Mouse (Mus musculus): ENCODE data around the gene Gpr33. TPM values are rescaled to one million over a fixed set of nuclear protein-coding genes. Genes with fewer than 3 reads are reported as not detected.

Gene Gpr33
- total RNA-seq, 2 experiments from 2014 or later = not detected

DNA sequence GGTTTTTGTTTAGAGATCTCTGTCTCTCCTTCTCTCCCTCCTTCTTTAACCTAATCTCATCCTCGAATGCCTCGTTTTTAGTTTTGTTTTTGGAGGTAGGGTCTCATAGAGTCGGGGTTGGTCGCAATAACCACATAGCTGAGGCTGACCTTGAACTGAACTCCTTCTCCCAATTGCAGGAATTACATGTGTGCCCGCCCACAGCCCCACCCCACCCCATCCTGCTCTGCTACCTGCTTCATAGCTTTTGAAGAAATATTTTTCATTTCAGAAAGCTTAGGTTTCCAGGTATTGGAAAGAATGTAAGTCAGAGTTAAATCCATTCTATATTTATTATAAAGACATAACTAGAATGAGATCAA lies 21.2 kb downstream of the Gpr33 start:
- H3K4me3 ChIP-seq = peak overlapping the region; percentile 85
- intact Hi-C loops (cut with DNase I) = loop anchor here (5.0 to 10.0 kb wide), 2 partner anchors 62 to 886 kb away; no protein-coding TSS in a partner anchor
- peak overlapping the region; percentile 92 for H3K27ac ChIP-seq
- DNase-seq = no peak
- TF ChIP-seq CTCF (IDR thresholded peaks at IDR 0.05) = no peak

- Histone ChIP-seq H3K27ac (peak within 1 kb of the TSS; percentile 92), H3K4me3 (peak within 1 kb of the TSS; percentile 85)
- no peak for TF ChIP-seq CTCF (IDR thresholded peaks at IDR 0.05)
- intact Hi-C loops (cut with DNase I) = loop anchor here (5.0 to 10.0 kb wide), 2 partner anchors 61 to 886 kb away; no protein-coding TSS in a partner anchor
- DNase-seq = peak; percentile 94
Measured at GRCm38 (mm10) chr12:52005877-52006632, 21.8 kb downstream of the Gpr33 start, which contains the start of gene Dtd2. Dtd2 (minus strand) TSS chr12:52006501.

GRCm38 (mm10) chr12:52002746-52003145 lies 25.1 kb downstream of the Gpr33 start:
- no peak for TF ChIP-seq CTCF (IDR thresholded peaks at IDR 0.05)
- intact Hi-C loops (cut with DNase I) = loop anchor here (10.0 kb wide), 1 partner anchor 58 kb away; no protein-coding TSS in a partner anchor
- H3K27ac ChIP-seq = no peak overlapping the region
- H3K4me3 ChIP-seq = no peak overlapping the region
- no peak for DNase-seq

DNA sequence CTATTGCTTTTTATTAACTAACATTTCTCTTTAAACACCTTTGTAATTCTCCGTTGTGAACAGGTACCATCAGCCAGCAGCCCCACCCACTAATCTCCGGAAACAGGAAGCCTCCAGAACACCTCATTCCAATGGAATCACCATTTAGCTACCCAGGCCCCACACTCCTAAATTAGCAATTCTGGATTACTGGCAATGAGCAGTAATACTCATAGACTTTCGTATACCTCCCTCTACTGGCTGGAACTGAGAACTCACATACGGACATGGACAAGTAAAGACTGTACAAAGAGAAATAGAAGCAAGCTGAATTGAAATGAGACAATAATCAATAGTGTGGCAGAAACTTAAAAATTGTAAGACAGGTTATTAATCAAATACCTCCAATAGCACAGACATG lies 26.3 kb downstream of the Gpr33 start:
- H3K27ac ChIP-seq = peak overlapping the region; percentile 50
- no peak overlapping the region for H3K4me3 ChIP-seq
- peak; percentile 35 for DNase-seq
- TF ChIP-seq CTCF (IDR thresholded peaks at IDR 0.05) = peak; percentile 87
- intact Hi-C loops (cut with DNase I) = loop anchor here (2.0 to 10.0 kb wide), 2 partner anchors 31 to 57 kb away; partner anchors contain the start of gene Heatr5a

- no peak for DNase-seq
- no peak overlapping the region for H3K27ac ChIP-seq
- TF ChIP-seq CTCF (IDR thresholded peaks at IDR 0.05) = no peak
- H3K4me3 ChIP-seq = no peak overlapping the region
- intact Hi-C loops (cut with DNase I) = loop anchor here (10.0 kb wide), 1 partner anchor 194 kb away; no protein-coding TSS in a partner anchor
Measured at GRCm38 (mm10) chr12:51998366-51998932, 29.4 kb downstream of the Gpr33 start.

DNA sequence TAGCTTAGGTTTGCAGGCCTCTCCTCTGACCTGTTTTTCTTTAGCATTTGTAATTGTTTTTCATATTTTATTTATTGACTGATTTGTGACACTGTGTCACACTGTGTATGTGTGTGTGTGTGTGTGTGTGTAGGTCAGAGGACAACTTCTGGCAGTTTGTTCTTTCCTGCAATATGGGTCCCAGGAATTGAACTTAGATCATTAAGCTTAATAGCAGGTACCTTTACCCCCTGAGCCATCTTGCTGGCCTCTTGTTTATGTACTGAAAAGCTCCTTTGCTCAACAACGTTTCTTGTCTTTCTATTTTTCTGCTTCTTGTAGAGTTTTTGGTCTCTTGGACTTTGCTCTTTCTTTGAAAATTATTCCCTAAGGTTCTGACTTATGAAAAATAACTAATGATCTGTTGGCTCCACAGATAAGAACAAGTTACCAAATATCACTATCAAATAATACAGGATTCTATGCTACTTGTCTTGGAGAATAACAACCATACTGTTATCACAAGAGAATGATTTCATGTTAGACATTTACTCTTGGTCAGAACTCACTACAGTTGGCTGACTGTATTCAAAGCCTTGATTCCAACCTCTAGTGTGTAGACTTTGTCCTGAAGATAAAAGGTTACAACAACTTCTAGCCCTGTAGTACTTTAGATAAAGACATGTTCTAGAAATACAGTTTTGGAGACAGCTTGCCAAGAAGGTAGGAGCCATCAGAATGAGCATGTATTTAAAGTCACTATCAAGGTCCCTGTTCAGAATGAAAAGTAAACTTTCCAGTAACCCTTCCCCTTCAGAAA lies 31.9 kb downstream of the Gpr33 start:
- TF ChIP-seq CTCF (IDR thresholded peaks at IDR 0.05) = no peak
- intact Hi-C loops (cut with DNase I) = loop anchor here (10.0 kb wide), 1 partner anchor 191 kb away; no protein-coding TSS in a partner anchor
- DNase-seq = no peak
- Histone ChIP-seq H3K4me3 (no peak overlapping the region), H3K27ac (no peak overlapping the region)

DNA sequence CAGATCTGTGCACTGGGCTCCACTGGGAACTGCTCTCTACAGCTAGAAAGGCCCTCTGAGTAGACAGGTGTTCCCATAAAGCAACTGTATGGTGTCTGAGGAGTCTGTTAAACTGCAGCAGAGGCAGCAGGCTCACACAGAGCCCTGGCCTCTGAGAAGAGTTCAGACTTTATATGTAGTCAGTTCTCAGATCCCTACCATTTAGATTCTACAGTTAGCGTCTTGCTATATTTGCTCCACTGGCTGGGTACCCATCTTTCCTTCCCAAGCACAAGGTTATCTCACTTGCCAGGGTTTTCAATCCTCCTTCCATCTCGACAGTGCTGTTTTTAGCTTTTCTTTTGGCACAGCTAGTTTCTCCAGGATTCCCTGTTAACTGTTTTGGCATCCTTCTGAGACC lies 37.2 kb downstream of the Gpr33 start:
- H3K4me3 ChIP-seq = peak overlapping the region; percentile 9; the same call in 1 of the 2 replicates
- intact Hi-C loops (cut with DNase I) = loop anchor here (10.0 kb wide), 1 partner anchor 186 kb away; no protein-coding TSS in a partner anchor
- TF ChIP-seq CTCF (IDR thresholded peaks at IDR 0.05) = no peak
- H3K27ac ChIP-seq = peak overlapping the region; percentile 87
- DNase-seq = no peak

DNA sequence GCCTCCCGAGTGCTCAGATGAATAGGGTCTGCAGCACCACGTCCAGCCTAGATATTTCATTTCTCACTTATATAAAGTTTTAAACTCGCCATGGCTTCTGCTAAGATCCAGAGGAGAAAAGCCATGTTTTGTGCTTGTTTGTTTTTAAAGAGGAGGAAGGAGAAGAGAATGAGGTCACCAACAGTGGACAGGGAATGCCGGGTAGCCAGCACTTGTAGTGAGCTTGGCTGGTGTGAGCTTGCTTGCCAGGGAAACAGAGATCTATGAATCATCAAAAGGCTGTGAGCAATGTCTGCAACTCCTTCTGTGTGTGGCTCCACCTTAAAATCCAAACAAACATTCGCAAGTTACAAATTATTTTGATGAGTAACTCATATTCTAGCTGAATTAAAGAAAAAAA lies 39.3 kb downstream of the Gpr33 start:
- TF ChIP-seq CTCF (IDR thresholded peaks at IDR 0.05) = no peak
- intact Hi-C loops (cut with DNase I) = no loop called here
- no peak for DNase-seq
- Histone ChIP-seq H3K4me3 (no peak overlapping the region), H3K27ac (peak overlapping the region; percentile 61; the same call in 1 of the 2 replicates)

GRCm38 (mm10) chr12:51985826-51986225 lies 42.0 kb downstream of the Gpr33 start:
- DNase-seq = peak; percentile 75
- Histone ChIP-seq H3K27ac (peak overlapping the region; percentile 85), H3K4me3 (no peak overlapping the region)
- intact Hi-C loops (cut with DNase I) = no loop called here
- TF ChIP-seq CTCF (IDR thresholded peaks at IDR 0.05) = no peak

DNA sequence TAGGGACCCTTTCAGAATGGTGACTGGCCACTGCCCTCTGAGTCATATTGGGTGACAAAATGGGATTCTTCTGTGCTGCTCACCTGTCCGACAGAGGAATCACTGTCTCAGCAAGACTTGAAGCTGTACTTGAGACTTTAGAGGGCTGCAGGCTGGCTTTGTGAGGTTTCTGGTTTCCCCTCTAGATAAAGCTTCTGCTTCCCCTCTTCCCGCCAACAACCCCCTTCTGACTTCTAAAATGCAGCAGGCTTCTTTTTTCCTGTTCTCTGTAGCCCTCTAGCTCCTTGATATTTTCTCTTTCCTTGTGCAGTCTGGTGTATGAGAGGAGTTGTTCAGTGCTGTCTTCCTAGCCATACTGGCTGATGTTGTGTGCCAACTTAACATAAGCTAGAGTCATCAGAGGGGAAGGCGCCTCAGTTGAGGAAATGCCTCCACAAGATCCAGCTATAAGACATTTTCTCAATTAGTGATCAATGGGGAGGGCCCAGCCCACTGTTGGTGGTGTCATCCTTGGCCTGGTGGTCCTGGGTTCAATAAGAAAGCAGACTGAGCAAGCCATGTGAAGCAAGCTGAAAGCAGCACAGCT lies 42.6 kb downstream of the Gpr33 start:
- no peak overlapping the region for H3K4me3 ChIP-seq
- no peak for TF ChIP-seq CTCF (IDR thresholded peaks at IDR 0.05)
- H3K27ac ChIP-seq = peak overlapping the region; percentile 85
- intact Hi-C loops (cut with DNase I) = no loop called here
- DNase-seq = no peak

DNA sequence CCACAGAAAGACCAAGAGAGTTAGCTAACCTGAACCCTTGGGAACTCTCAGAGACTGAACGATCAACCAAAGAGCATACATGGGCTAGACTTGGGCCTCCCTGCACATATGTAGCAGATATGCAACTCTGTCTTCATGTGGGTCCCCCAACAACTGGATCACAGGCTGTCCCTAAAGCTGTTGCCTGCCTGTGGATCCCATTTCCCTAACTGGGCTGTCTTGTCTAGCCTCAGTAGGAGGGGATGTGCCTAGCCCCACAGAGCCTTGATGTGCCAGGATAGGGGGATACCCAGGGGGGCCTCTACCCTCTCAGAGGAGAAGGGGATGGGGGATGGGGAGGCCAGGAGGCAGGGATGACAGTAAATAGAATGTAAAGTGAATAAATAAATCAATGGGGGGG lies 44.2 kb downstream of the Gpr33 start:
- TF ChIP-seq CTCF (IDR thresholded peaks at IDR 0.05) = no peak
- no peak overlapping the region for H3K4me3 ChIP-seq
- intact Hi-C loops (cut with DNase I) = no loop called here
- no peak overlapping the region for H3K27ac ChIP-seq
- DNase-seq = no peak

- Histone ChIP-seq H3K4me3 (no peak overlapping the region), H3K27ac (peak overlapping the region; percentile 71)
- TF ChIP-seq CTCF (IDR thresholded peaks at IDR 0.05) = no peak
- intact Hi-C loops (cut with DNase I) = no loop called here
- no peak for DNase-seq
Measured at GRCm38 (mm10) chr12:51976531-51976930, 51.3 kb downstream of the Gpr33 start.

Measured in gastrocnemius, adult 2 months (tissue).